Mouse (Mus musculus) ES-E14 (cell line): ENCODE measurements around the gene Ccdc97.

ENCODE experiments used
- CHD2 ChIP-seq: IDR thresholded peaks from 2 replicates; pipeline ENCODE4 v1.6.1; 2014; ENCODE audit warnings: mild to moderate bottlenecking, low read depth, low read length, inconsistent platforms
- MAFK ChIP-seq: IDR thresholded peaks from 2 replicates; pipeline ENCODE4 v1.6.1; 2014; ENCODE audit warnings: mild to moderate bottlenecking, low read depth, low read length, inconsistent platforms; ENCODE audit not compliant: insufficient read depth

DNA sequence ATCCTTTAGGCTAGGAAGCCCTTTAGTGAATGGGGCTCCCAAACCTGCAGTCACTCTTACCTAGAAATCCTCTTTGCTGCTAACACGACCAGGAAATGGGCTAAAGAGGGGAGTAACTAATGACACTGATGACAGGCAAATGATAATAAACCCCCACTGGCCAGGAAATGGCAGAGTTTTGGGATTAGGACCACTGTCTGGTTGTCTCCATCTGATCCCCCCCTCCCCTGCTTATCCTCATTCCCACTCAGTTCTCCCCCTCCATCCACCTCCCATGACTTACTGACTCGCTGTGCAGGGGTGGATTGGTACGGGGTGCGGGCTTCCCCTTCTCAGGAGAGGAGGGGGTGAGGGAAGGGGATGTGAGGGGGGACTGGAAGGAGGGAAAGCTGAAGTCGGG, 28.8 kb downstream of the Ccdc97 start:
- TF ChIP-seq MAFK (no peak), CHD2 (no peak)
